Mouse (Mus musculus): Measurements from ENCODE around the gene Tmprss5. TPM values are rescaled to one million over a fixed set of nuclear protein-coding genes. Genes with fewer than 3 reads are reported as not detected.

Gene Tmprss5
- polyA plus RNA-seq, 1 experiment from 2014 or later, result not detected

Other genes starting within 250 kb of the Tmprss5 start
- gene Zbtb16, start 245.0 kb upstream of the Tmprss5 start, polyA plus RNA-seq (2015; fragmentation: Nextera tagmentation; extraction: Ambion mirVana), result 0.54 and 0.98 TPM in 2 replicates
- not detected in 2 replicates for gene Htr3a, start 170.2 kb upstream of the Tmprss5 start, polyA plus RNA-seq (2015; fragmentation: Nextera tagmentation; extraction: Ambion mirVana)
- gene Htr3b, start 116.3 kb upstream of the Tmprss5 start, polyA plus RNA-seq (2015; fragmentation: Nextera tagmentation; extraction: Ambion mirVana), result not detected in 2 replicates
- 3.9 and 5.4 TPM in 2 replicates for gene Usp28, start 95.9 kb upstream of the Tmprss5 start, polyA plus RNA-seq (2015; fragmentation: Nextera tagmentation; extraction: Ambion mirVana)
- gene Zw10, start 25.6 kb upstream of the Tmprss5 start, polyA plus RNA-seq (2015; fragmentation: Nextera tagmentation; extraction: Ambion mirVana), result 19.7 and 19.8 TPM in 2 replicates
- not detected in 2 replicates for gene Gm4894, start 169.3 kb downstream of the Tmprss5 start, polyA plus RNA-seq (2015; fragmentation: Nextera tagmentation; extraction: Ambion mirVana)